Mouse (Mus musculus): Measurements from ENCODE around the gene Klf13.
A peak's percentile ranks its signal among the peaks of the same experiment; 100 is the strongest.

Klf13 gene

DNA sequence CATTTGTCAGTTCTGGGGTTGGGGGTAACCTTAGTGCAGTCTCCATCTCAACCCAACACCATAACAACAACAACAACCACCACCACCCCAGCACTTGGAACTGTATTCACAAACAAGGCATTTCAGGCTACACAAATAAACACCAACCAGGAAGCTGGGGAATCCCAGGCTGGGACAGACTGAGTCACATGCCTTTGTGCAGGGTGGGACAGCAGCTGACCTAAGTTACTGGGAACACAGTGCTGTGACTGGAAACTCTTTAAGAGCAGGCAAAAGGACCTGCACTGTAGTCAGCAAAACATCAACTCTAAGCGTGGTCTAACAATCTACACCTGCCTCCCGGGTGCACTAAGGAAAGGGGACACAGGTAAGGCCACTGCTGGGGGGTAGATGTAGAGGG, 33.5 kb downstream of the Klf13 start:
- DNase-seq: no peak

GRCm38 (mm10) chr7:63903635-63904380, 34.9 kb downstream of the Klf13 start:
- DNase-seq: no peak

- DNase-seq: no peak
Observed at GRCm38 (mm10) chr7:63902604-63903210, 36.0 kb downstream of the Klf13 start.

- DNase-seq: peak; percentile 37 to 49
Observed at GRCm38 (mm10) chr7:63901942-63902341, 36.8 kb downstream of the Klf13 start.

- DNase-seq: peak; percentile 86 to 92
Observed at GRCm38 (mm10) chr7:63901346-63901745, 37.4 kb downstream of the Klf13 start.

DNA sequence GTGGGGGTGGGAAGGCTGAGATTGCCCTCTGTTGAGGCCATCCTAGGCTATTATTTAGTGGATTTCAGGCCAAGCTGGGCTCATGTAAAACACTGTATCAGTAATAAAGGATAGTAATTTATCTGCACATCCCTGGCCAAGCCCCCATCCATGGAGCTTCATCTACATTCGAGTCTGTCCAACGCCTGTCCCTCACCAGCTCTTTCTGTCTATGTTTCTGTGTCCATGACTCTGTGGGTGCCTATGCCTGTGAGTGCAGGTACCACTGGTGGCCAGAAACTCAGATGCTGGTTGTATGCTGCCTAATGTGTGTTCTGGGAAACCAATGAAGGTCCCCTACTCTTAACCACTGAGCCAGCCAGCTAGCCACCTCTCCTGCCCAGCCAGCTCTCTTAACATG, 38.3 kb downstream of the Klf13 start:
- no peak for DNase-seq

DNA sequence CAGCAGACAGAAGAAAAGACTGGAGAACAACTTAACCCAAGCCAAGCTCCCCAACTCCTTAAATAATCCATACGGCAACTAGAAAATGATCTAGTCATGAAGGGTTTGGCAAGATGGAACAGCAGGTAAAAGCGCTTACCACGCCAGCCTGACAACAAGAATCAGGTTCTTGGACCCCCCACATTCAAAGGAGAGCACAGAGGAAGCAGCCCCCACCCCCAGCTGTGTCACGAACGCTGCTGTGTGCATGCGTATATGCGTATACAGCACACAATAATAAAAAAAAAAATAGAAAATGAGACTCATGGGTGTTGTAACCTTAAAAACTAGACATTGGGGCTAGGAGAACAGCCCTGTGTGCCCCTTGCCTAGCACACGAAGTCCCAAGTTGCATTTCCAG, 38.8 kb downstream of the Klf13 start:
- no peak for DNase-seq

DNA sequence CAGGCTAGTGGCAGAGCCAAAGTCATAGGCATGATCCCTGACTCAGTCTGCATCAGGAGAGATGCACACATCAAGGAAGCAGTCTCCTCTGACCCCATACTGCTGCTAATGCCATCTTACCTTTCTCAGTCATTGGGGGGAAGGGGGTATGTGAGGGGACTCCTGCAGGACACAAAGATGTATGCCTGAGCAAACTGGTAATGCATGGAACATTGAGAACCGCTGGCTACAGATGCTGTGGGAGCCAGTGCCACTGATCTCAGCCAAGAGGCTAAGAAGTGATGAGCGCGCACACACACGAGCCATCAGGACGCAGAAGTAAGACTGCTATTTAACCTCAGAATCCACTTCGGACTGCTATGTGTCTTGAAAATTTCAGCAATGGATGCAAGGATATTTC, 40.5 kb downstream of the Klf13 start:
- DNase-seq: no peak

GRCm38 (mm10) chr7:63897655-63898054, 41.1 kb downstream of the Klf13 start:
- DNase-seq: no peak

DNA sequence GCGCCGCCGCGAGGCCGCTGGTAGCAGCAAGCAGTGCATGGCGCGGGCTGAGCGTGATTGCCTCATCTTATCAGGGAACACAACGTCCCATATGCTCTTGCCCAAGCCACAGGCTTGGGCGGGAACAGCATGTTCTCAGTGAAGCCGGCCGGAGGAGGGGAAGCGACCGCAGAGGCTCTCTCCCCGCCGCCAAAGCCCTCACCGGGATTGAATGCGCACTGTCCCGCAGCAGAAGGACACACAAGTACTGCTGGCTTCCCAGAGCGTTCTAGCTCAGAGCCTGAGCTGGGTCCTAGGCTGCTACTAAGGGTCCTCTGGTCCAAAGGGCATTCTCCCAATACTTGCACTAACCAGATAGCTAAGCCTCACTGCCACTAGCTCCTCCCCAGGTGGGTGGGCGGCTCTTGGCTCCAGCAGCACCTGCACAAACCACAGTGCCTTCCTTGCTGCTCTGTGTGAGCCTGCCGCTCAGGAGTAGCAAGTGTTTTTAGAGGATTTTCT, 41.7 kb downstream of the Klf13 start:
- DNase-seq: peak; percentile 82 to 89

- DNase-seq: peak; percentile 40 to 59
Observed at GRCm38 (mm10) chr7:63896276-63896967, 42.3 kb downstream of the Klf13 start.

GRCm38 (mm10) chr7:63895223-63895622, 43.5 kb downstream of the Klf13 start:
- DNase-seq: no peak

DNA sequence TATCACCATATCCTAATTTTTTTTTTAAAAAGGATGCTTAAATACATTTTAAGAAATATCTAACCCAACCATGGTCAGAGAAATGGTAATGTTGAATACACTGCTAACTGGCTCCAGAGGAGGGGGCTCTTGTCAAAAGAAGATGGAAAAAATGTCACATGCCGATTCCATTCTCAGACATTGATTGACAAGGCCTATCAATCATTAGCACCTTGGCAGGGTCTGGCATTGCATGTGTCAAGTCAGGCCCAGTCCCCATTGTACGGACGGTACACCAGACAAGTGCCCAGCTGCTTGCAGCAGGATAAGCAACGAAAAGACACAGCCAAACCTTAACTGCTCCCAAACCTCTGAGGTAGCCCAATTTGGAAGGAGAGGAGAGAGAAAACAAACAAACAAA, 44.1 kb downstream of the Klf13 start:
- no peak for DNase-seq

GRCm38 (mm10) chr7:63893729-63894128, 45.0 kb downstream of the Klf13 start:
- no peak for DNase-seq

DNA sequence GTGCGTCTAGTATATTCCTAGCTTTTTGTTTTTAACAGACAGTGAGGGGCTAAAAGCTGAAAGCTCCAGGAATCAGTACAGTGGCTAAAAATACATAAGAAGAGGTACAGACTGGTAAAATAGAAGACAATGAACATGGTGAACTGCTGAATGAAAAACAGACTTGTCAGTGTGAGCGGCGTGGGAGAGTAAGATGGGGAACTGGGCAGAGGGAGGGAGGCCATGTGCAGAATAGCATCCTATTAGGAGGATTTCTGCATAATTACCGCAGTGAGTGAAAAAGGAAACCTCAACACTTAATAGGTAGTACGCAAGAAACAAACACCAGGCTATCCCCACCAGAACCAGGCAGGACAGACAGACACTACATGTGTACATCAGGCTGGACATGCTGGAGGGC, 45.5 kb downstream of the Klf13 start:
- no peak for DNase-seq

DNA sequence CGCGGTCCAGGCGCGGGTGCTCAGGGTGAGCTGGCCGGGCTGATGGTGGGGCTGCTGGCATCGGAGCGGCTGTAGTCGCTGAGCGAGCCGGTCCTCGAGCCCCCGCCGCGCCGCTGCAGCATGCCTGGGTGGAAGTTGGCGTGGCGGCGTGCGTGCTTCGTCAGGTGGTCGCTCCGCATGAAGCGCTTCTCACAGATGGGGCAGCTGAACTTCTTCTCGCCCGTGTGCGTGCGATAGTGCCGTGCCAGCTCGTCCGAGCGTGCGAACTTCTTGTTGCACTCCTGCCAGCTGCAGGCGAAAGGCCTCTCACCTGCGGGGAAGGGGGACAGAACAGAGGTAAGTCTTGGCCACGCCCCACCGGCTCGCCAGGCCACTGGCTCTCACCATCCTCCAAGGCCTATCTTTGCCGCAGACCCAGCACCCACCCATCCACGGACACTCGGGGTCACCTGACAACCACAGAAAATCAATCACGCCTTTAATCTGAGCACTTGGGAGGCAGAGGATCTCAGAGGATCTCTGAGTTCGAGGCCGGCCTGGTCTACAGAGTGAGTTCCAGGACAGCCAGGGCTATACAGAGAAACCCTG, 47.1 kb downstream of the Klf13 start:
- no peak for DNase-seq

GRCm38 (mm10) chr7:63889116-63889975, 49.4 kb downstream of the Klf13 start:
- no peak for DNase-seq

GRCm38 (mm10) chr7:63888674-63889073, 50.0 kb downstream of the Klf13 start:
- DNase-seq: no peak

GRCm38 (mm10) chr7:63887602-63888123, 51.1 kb downstream of the Klf13 start:
- no peak for DNase-seq

- DNase-seq: no peak
Observed at GRCm38 (mm10) chr7:63887034-63887551, 51.6 kb downstream of the Klf13 start.

DNA sequence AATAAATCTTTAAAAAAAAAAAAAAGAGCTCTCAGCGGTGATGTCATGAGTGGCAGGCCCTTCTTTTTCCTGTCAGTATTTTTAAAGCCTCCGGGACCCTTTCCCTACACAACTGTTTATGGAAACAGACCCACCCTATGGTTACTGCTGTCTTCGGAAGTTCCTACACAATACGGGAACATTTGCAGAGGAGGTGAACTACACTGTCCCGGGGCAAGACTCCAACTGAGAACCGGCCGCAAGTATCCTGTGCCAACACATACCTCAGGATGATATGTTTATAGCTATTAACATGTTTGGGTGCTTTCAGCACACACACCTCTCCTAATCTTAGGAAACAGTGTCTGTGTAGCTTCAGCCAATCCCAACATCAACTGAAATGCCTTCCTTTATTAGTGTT, 53.7 kb downstream of the Klf13 start:
- DNase-seq: no peak

- DNase-seq: no peak
Observed at GRCm38 (mm10) chr7:63882739-63883138, 56.0 kb downstream of the Klf13 start.

Data from thymus, postnatal 36 days (tissue).